Mouse (Mus musculus) intestine, embryonic 16.5 days (tissue): Measurements from ENCODE around the gene Npy4r. TPM values are rescaled to one million over a fixed set of nuclear protein-coding genes. Genes with fewer than 3 reads are reported as not detected.

Experiments
- ATAC-seq: fragments of 200-750 bp; cut with Nextera tagmentation; 2 replicates; pipeline ENCODE4 v1.8.0; 2017; ENCODE audit warnings: moderate TSS enrichment, moderate library complexity
- H3K27ac ChIP-seq: fragments of 300-500 bp; sonication (generic); 2 replicates; pipeline ENCODE4 v1.5.1; 2014; ENCODE audit warnings: mild to moderate bottlenecking, low read length
- H3K27me3 ChIP-seq: fragments of 300-500 bp; sonication (generic); replicated peaks from 2 replicates; pipeline ENCODE4 v1.6.1; 2014; ENCODE audit warnings: low read length, control low read depth, mixed read lengths; ENCODE audit not compliant: control insufficient read depth, insufficient read depth
- H3K36me3 ChIP-seq: fragments of 300-500 bp; sonication (generic); 2 replicates; pipeline ENCODE4 v1.6.1; 2014; ENCODE audit warnings: low read length, control low read depth; ENCODE audit not compliant: control insufficient read depth, insufficient read depth
- H3K4me1 ChIP-seq: fragments of 300-500 bp; sonication (generic); 2 replicates; pipeline ENCODE4 v1.6.1; 2014; ENCODE audit warnings: low read length, control low read depth, mixed read lengths; ENCODE audit not compliant: control insufficient read depth, insufficient read depth
- H3K4me2 ChIP-seq: fragments of 300-500 bp; sonication (generic); 2 replicates; pipeline ENCODE4 v1.6.1; 2014; ENCODE audit warnings: low read depth, low read length, control low read depth
- H3K4me3 ChIP-seq: fragments of 300-500 bp; sonication (generic); 2 replicates; pipeline ENCODE4 v1.5.1; 2014; ENCODE audit warnings: mild to moderate bottlenecking, low read length
- H3K9ac ChIP-seq: fragments of 300-500 bp; sonication (generic); 2 replicates; pipeline ENCODE4 v1.6.1; 2014; ENCODE audit warnings: low read depth, low read length
- H3K9me3 ChIP-seq: fragments of 300-500 bp; sonication (generic); 2 replicates; pipeline ENCODE4 v1.6.1; 2016; ENCODE audit warnings: low read length, control low read depth; ENCODE audit not compliant: control insufficient read depth
- WGBS: fragments of 180-500 bp; shearing (Covaris S2); extraction: QIAGEN DNeasy Blood & Tissue Kit; methylation state at CpG from one replicate; pipeline ENCODE4 v1.1.7; 2014; 5-methylcytosine and 5-hydroxymethylcytosine counted together
- polyA plus RNA-seq: library from polyadenylated mRNA; unstranded; fragments of >200 nt; fragmentation: Nextera tagmentation; extraction: Ambion mirVana; gene quantifications from 2 replicates; pipeline ENCODE4 v1.2.1, GENCODE M21; 2015

Npy4r gene
- polyA plus RNA-seq, 1 experiment from 2014 or later: 0.48 TPM

DNA sequence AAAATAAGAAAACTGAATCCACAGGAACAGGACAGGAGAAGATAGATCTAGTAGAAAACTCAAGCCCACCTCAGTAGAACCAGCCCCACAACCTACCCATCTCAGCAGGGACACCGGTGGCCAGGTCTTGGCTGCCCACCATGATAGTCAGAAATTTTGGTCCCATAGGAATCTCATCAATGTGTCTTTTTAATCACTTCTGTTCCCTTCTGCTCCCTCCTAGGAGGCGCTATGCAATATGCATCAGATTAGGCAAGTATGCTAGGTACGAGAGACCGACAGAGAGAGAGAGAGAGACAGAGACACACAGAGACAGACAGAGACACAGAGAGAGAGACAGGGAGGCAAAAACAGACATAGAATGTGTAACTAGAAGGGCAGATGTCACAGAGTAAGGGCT, 30.6 kb downstream of the Npy4r start:
- H3K27me3 ChIP-seq: no peaks in the 10 kb centered on the region
- H3K9me3 ChIP-seq: no peaks in the 10 kb centered on the region
- H3K4me1 ChIP-seq: no peaks in the 10 kb centered on the region
- 91% methylated on average over 4 of the region's 4 CpGs for WGBS
- no peak overlapping the region for H3K4me3 ChIP-seq
- H3K27ac ChIP-seq: no peak overlapping the region
- no peak overlapping the region for H3K9ac ChIP-seq
- no peaks in the 10 kb centered on the region for H3K36me3 ChIP-seq
- no peak for ATAC-seq
- no peak overlapping the region for H3K4me2 ChIP-seq

DNA sequence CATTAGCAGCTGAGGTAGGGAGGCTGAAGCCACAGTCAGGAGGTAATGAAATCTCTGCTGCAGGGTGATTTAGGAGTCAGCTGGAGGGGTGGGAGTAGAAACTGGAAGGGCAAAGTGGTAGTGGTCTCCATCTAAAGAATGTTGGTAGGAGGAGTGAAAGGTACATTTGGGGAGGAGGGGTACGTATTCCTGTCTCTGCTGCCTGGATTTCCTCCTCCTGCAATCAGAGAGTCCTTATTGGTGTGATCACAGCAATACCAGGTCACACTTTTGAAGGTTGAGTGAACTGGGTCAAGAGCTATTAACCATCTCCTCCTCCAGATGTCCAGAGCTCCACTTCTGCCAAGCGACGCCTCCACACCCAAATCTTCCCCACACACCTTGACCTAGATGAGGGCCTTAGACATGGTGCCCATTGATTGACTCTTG, 31.4 kb downstream of the Npy4r start:
- Histone ChIP-seq H3K9me3 (no peaks in the 10 kb centered on the region), H3K9ac (no peak overlapping the region)
- 89% methylated on average over 3 of the region's 3 CpGs for WGBS

DNA sequence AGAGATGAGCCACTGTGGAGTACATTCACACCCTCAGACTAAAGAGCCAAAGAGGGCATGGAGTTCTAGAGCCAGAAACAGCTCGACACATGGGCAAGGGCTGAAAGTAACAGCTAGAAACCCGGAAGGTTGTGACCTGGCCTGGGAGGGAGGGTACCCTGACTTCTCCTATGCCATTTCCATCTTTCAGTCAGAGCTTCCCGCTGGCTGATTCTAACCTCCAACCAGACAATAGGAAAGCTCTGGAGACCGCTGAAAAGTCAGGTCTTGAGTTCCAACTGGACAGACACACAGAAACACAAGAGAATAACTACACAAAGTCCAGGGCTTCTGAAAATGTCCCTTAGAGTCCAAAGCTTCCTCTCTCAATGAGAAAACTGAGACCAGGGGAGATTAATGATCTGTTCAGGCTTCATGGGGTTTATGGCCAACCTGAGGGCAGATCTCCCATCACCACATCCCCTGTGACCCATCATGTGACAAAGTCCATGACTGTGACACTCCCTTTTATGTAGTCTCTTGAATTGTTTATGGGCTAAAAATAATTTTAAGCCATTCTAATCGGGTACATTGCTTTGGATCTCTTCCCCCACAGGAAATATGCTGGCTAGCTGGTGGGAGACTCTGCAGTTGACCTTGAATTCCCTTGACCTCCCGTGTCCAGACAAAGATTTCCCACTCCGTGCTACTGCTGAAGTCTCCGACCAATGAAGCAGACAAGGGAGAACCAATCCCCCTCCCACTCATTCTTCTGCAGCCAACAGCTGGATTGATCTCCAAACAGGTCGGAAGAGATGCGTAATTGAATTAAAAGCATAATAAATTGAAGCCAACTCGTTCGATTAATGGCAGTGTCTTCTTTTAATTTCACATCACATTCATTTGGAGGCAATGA, 32.0 kb downstream of the Npy4r start:
- 76% methylated on average over 12 of the region's 12 CpGs for WGBS

More for the DNA sequence above, 31.4 kb downstream of the Npy4r start:
- no peak for ATAC-seq
- no peaks in the 10 kb centered on the region for H3K36me3 ChIP-seq
- H3K4me3 ChIP-seq: no peak overlapping the region
- no peak overlapping the region for H3K4me2 ChIP-seq
- H3K27me3 ChIP-seq: no peaks in the 10 kb centered on the region
- H3K27ac ChIP-seq: no peak overlapping the region
- H3K4me1 ChIP-seq: no peaks in the 10 kb centered on the region

DNA sequence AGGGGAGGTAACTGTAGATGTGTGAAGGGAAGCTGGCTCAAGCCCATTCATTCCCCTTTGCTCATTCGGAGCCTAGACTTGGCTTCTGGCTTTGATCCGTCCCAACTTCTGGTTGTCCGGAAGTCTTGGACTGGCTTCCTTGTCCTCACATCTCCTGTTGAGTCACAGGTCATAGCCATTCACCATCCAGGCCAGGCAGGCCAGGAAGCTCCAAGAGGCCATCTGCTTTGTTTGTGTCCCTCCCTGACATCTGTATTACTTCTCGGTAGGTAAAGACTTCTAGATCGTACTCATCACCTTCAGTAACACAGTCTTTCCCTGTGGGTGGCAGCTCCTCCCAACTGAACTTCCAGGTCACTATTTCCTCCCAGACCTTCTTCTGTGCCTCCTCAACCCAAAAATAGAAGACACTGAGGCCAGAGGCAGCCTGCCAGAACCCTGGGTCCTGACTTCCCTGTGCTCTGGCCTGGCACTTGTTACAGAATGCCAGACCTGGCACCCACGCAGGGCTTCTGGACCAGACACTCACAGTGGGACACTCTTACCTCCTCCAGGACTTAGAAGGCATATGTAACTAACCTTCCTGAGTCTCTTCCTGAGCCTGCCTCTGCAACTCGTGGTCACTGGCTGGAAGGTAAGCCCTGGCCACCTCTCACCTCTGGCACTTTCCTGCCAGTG, 33.1 kb downstream of the Npy4r start:
- Histone ChIP-seq H3K9me3 (no peaks in the 10 kb centered on the region), H3K36me3 (no peaks in the 10 kb centered on the region), H3K4me2 (no peak overlapping the region), H3K27me3 (no peaks in the 10 kb centered on the region), H3K4me3 (no peak overlapping the region), H3K4me1 (no peaks in the 10 kb centered on the region), H3K27ac (no peak overlapping the region), H3K9ac (no peak overlapping the region)
- no peak for ATAC-seq
- WGBS: 73% methylated on average over 7 of the region's 7 CpGs

More for the DNA sequence above, 32.0 kb downstream of the Npy4r start:
- Histone ChIP-seq H3K4me2 (no peak overlapping the region), H3K4me1 (no peaks in the 10 kb centered on the region), H3K27me3 (no peaks in the 10 kb centered on the region), H3K36me3 (no peaks in the 10 kb centered on the region), H3K27ac (no peak overlapping the region), H3K9ac (no peak overlapping the region), H3K9me3 (no peaks in the 10 kb centered on the region), H3K4me3 (no peak overlapping the region)
- no peak for ATAC-seq

DNA sequence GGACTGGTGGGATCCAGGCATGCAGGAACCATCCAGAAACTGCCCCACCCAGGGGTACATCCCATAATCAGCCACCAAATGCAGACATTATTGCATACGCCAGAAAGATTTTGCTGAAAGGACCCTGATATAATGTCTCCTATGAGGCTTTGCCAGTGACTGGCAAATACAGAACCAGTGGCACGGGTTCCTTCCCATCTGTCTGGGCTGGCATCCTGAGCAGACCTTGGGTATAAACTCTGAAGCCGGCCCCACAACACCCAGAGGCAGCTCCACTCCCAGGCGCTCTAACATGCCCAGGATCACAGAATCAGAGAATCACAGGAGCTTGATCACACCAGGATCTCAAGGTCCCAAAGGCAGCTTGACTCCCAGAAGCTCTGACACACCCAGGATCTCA, 38.0 kb downstream of the Npy4r start:
- WGBS: 86% methylated on average over 4 of the region's 4 CpGs
- no peaks in the 10 kb centered on the region for H3K9me3 ChIP-seq

DNA sequence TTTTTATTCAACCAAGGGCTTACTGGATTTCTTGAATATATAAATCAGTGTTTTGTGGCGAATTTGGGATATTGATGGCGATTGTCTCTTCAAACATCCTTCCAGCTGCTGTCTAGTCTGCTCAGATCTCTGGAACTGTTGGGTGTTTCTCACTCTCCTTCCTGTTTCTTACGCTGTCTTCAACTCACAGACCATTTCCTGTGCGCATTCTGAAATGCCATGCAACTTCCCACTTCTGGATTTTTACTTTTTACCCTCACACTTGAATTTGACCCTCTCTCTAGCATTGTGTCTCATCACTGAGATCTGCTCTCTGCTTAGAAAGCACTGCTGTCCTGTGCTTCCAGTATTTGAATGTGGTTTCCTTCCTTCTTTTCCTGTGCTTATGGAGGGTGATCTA, 44.7 kb downstream of the Npy4r start:
- H3K36me3 ChIP-seq: no peaks in the 10 kb centered on the region
- H3K9me3 ChIP-seq: no peaks in the 10 kb centered on the region
- no peaks in the 10 kb centered on the region for H3K27me3 ChIP-seq
- H3K4me3 ChIP-seq: no peak overlapping the region
- no peak for ATAC-seq
- no peak overlapping the region for H3K9ac ChIP-seq
- WGBS: 74% methylated on average over 4 of the region's 4 CpGs
- H3K4me1 ChIP-seq: peaks cover under 1% of the 10 kb centered on the region; the same call in 1 of the 2 replicates
- no peak overlapping the region for H3K4me2 ChIP-seq
- no peak overlapping the region for H3K27ac ChIP-seq

More for the DNA sequence above, 38.0 kb downstream of the Npy4r start:
- H3K4me2 ChIP-seq: no peak overlapping the region
- no peak for ATAC-seq
- H3K27ac ChIP-seq: no peak overlapping the region
- no peaks in the 10 kb centered on the region for H3K27me3 ChIP-seq
- no peak overlapping the region for H3K4me3 ChIP-seq
- no peak overlapping the region for H3K9ac ChIP-seq
- H3K36me3 ChIP-seq: no peaks in the 10 kb centered on the region
- no peaks in the 10 kb centered on the region for H3K4me1 ChIP-seq

DNA sequence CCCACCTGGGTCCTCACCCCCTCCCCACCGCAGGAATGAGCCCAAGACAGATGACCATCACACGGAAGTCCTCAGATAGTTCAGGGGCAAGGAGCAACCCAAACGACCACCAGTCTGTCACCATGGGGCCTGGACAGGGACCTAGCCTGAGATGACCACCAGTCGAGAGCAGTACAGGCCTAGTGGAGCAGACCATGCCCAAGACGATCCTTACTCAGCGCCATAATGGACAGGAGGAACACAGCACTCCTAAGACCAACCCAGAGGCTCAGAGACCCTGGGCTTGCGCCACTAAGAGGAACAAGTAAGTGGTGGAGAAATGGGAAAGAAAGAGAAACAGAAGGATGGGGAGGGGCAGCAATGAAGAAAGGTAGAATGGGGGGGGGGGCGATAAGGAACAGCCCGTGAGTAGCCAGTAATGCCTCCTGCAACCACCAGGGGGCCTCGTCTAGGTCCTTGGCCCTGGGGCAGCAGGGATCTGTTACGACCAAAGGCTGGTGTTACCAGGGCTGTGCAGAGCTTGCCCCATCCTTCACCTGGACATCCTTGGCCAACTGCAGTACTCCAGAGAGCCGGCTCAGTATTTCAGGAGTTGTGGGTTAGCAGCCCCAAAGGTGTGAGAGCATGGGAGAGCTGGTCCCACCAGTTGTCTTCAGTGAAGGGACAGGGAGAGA, 45.8 kb downstream of the Npy4r start:
- H3K9ac ChIP-seq: no peak overlapping the region
- peaks cover 3% of the 10 kb centered on the region; the same call in 1 of the 2 replicates for H3K4me1 ChIP-seq
- H3K27ac ChIP-seq: no peak overlapping the region
- no peaks in the 10 kb centered on the region for H3K27me3 ChIP-seq
- H3K36me3 ChIP-seq: no peaks in the 10 kb centered on the region
- H3K4me2 ChIP-seq: no peak overlapping the region
- WGBS: 59% methylated on average over 11 of the region's 12 CpGs
- peak; percentile 31; the same call in 1 of the 2 replicates for ATAC-seq
- no peaks in the 10 kb centered on the region for H3K9me3 ChIP-seq
- H3K4me3 ChIP-seq: no peak overlapping the region

DNA sequence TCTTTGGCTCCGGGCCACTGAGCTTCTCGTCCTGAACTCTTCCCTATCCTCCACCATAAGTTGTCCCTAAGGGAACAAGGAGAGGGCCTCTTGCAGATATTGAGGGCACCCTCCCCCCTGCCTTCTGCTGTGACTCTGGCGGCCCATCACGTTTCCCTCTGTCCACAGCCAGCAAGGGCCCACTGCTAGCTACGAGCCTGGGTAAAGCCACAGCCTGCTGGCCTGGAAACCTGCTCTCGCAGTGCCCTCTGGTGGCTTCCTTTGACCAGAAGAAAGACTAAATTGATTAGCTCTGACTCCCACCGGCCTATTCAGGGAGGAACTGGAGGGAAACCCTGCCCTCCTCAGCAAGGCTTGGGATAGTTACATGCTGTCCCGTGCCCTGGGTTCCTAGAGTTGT, 47.4 kb downstream of the Npy4r start:
- WGBS: 26% methylated on average over 8 of the region's 8 CpGs
- H3K4me1 ChIP-seq: peaks cover 3% of the 10 kb centered on the region; the same call in 1 of the 2 replicates
- ATAC-seq: peak; percentile 55
- H3K36me3 ChIP-seq: no peaks in the 10 kb centered on the region
- no peak overlapping the region for H3K9ac ChIP-seq
- H3K27me3 ChIP-seq: no peaks in the 10 kb centered on the region
- no peaks in the 10 kb centered on the region for H3K9me3 ChIP-seq
- no peak overlapping the region for H3K4me3 ChIP-seq
- no peak overlapping the region for H3K27ac ChIP-seq
- no peak overlapping the region for H3K4me2 ChIP-seq

DNA sequence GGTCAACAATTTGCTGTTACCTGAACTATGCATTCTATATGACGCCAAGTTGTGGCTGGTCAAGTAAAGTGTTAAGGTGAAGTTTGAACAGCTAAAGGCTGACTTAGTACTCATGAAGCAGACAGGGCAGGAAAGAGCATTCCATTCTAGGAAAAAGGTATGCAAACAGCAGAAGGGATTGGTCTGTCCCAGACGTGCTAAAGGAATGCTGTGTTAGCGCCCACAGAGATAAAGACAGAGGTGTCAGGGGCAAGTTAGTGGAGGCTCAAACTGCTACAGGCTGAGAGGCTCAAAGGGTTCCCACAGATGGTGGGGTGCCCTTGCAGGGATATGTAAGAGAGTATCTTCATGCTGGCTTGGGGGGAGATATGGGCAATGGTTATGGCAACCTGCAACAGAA, 48.4 kb downstream of the Npy4r start:
- H3K4me3 ChIP-seq: no peak overlapping the region
- no peak overlapping the region for H3K9ac ChIP-seq
- no peaks in the 10 kb centered on the region for H3K27me3 ChIP-seq
- H3K27ac ChIP-seq: no peak overlapping the region
- H3K9me3 ChIP-seq: no peaks in the 10 kb centered on the region
- no peak overlapping the region for H3K4me2 ChIP-seq
- H3K36me3 ChIP-seq: no peaks in the 10 kb centered on the region
- WGBS: 69% methylated on average over 3 of the region's 3 CpGs
- ATAC-seq: no peak
- H3K4me1 ChIP-seq: peaks cover 3% of the 10 kb centered on the region; the same call in 1 of the 2 replicates
